Mouse (Mus musculus): ENCODE measurements around the gene Fam173b. TPM values are rescaled to one million over a fixed set of nuclear protein-coding genes. Genes with fewer than 3 reads are reported as not detected.

Gene Fam173b
- total RNA-seq, 2 experiments from 2014 or later, result 10.1 to 11.6 TPM

DNA sequence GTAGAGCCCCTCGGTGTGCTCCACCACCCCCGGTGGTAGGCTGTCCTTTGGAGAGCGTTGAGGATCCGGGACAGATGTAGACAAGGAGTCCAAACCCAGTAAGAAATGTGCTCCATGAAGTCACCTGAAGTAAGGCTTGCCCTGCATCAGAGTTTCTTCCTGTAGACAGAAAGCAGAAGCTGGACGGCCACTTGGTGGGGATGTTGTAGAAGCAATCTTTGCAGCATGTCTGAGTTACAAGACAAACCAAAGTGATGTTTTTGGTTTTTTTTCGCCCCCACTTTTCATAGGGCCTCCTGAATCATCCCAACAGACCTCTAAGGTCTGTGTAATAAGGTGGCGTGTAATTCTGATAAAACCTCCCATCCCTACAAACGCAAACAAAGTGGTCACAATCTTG lies 17.9 kb downstream of the Fam173b start:
- intact Hi-C loops (cut with DNase I), result loop anchor here (5.0 to 10.0 kb wide), 2 partner anchors 625 to 1113 kb away; partner anchors contain the start of gene Sema5a
- peak; percentile 26 to 48 for DNase-seq (ENCODE audit: low spot score in 2 of 2)

DNA sequence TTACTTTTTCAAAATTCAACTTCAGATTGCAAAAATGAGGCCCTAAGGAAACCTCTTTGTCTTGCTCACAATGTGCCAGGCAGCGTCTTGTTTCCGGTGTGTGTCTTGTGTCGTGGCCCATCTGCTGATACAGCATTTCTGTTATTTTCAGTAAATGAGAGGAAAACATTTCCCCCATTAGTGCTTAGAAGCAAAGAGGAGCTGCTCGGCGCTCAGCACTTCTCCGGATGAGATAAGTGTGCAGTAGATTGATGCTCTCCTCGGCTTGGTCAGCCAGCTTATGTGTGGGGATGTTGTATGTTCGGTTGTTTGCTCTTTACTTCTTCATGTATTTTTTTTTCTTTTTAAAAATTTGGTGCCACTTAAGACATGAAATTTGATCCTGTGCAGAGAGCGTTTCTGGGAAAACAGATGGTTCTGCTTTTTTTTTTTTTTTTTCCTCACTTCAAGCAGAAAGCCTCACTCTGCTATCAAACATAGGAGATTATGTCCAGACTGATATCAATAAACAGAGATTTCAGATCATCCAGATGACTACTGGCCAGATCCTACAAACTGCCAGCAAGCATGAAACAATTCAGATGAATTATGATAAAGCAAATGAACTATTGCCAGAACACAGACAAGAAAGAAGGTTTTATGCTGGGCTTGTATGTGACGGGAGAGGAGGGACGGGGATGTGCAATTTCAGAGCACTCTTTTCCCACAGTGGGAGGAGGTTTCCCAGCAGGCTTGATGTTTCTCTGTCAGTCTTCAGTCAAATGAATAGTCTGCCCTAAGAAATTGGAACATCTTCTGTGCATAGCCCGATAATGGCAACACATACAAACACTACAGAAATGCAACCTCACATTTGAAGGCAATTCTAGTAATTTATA lies 25.9 kb downstream of the Fam173b start:
- intact Hi-C loops (cut with DNase I), result no loop called here
- DNase-seq (ENCODE audit: low spot score in 2 of 2), result no peak

DNA sequence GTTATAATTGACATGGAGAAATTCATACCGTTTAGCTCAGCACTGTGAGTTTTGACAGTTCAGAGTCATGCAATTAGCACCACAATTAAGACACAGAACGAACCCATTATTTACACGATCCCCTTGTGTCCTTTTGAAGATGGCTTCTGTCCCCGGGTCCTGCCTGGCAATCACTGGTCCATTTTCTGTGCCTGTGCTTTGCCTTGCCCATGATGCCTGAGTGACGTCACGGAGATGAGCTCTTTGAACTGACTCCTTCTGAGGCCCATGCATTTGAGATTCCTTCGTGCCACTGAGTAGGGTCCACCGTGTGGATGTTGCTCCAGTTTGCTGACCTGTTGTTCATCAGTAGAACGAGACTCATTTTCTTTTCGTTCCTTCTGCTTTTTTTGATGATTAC lies 26.5 kb downstream of the Fam173b start:
- no peak for DNase-seq (ENCODE audit: low spot score in 2 of 2)
- intact Hi-C loops (cut with DNase I), result no loop called here

DNA sequence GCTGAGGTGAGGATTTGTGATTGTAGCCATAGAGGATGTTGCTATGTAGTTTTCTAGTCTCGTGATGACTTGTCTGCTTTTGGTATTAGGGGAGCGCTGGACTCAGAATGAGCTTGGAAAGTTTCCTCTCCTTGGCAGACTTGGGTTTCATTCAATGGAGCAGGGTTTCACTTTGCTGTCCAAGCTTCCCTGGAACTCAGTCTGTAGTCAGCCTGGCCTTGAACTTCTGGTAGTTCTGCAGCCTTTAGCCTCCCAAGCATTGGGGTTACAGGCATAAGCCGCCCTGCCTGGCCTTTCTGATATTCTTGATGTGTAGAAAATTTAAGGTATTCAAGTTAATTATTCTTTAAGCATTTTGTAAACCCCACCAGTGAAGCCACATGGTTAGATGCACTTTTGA lies 27.9 kb downstream of the Fam173b start:
- no peak for DNase-seq (ENCODE audit: low spot score in 2 of 2)
- intact Hi-C loops (cut with DNase I), result no loop called here

DNA sequence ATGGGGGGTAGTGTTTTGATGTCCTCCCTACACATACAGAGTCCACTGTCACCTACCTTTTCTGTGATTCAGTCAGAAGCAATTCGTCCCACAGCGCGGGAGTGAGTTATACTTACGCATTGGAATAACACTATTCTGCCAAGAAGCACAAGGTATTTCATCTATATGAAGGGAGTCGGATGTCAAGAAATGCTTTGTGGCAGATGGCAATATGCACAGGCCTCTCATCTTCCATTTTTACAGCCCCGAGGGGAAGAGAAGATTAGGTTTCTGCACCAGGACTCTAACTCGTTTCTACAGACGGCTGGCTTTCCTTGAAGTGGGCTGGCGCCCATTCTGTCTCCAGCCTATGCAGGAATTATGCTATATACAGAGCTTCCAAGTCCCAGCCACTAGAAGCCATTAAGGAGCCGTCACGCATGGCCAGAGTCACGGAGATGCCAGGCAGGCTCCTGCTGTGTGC lies 29.8 kb downstream of the Fam173b start:
- intact Hi-C loops (cut with DNase I), result no loop called here
- DNase-seq (ENCODE audit: low spot score in 2 of 2), result no peak

DNA sequence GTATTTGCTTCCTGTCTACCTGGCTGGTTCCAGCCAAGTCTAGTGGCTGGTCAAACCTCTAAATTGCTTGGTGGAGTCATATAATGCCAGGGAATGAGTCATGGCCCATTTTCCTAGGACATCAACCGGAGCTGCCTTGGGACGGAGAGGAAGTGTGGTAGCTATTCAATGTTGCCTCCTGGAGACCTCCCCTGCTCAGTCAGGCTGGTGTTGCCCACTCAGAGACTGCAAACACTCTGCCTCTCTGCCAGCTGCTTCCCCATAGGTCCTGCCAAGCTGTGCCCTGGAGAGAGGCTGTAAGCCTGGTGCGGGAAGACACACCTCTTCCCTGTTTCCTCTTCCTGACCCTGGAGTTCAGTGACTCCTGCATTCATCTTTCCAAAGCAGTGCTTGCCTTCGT lies 30.8 kb downstream of the Fam173b start:
- DNase-seq (ENCODE audit: low spot score in 2 of 2), result no peak
- intact Hi-C loops (cut with DNase I), result no loop called here

DNA sequence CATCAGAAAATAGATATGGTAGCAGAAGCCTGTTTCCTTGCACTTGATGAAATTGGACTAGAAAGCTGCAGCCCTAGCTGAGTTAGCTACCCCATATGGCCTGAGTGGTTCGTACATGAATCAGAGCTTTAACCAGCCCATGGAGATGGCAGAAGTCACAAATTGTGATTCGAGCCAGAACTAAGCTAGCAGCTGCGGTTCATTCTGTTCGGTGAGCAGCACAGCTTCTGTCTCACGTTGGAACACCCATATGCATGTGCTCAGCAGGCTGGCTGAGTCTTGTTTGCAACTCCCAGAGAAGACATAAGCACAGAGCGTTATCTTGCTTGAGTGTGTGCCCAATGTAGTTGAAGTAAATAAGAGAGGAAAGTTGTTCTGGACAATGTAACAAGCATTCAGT lies 32.9 kb downstream of the Fam173b start:
- DNase-seq (ENCODE audit: low spot score in 2 of 2), result peak; percentile 38 to 82
- intact Hi-C loops (cut with DNase I), result no loop called here

DNA sequence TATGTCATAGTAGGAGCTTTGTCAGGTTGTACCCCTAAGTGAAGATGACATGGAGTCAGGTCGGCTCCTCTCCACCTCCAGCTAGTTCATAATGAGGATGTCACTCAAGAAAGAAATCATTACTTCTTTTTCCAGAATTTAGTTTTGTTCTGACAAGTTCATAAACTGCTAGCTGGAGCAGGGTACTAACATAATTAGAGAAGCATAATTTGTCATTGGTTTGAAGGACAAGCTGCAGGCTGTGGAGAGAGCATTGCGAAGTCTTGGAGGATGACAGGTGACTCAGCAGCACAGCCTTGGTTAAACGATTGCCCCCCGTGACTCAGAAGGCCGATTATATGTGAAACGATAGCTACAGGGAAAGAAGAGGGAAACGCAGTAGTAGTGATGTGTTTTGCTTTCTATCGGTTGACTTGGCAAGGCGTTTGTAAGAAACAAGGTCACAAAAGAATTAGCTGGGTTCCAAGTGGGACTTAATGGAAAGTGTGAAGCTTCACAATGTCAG lies 34.5 kb downstream of the Fam173b start:
- intact Hi-C loops (cut with DNase I), result no loop called here
- no peak for DNase-seq (ENCODE audit: low spot score in 2 of 2)

DNA sequence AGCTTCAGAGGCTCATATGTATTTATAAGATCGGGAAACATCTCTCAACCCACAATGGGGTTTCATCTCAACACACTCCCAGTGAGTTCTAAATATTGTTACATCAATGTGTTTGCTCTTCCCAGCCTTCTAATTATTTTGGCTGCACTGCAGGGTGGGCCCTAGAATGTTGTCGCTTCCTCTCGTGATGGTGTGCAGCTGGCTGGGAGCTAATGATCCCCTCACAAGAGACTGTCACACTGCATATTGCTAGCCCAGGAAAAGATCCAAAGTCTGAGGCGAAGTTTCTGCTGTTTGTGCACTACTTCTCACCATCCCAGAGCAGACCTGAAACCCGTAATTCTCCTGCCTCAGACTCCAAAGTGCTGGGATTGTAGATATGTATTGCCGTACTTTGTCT lies 45.6 kb downstream of the Fam173b start:
- DNase-seq (ENCODE audit: low spot score in 2 of 2), result no peak
- intact Hi-C loops (cut with DNase I), result no loop called here

DNA sequence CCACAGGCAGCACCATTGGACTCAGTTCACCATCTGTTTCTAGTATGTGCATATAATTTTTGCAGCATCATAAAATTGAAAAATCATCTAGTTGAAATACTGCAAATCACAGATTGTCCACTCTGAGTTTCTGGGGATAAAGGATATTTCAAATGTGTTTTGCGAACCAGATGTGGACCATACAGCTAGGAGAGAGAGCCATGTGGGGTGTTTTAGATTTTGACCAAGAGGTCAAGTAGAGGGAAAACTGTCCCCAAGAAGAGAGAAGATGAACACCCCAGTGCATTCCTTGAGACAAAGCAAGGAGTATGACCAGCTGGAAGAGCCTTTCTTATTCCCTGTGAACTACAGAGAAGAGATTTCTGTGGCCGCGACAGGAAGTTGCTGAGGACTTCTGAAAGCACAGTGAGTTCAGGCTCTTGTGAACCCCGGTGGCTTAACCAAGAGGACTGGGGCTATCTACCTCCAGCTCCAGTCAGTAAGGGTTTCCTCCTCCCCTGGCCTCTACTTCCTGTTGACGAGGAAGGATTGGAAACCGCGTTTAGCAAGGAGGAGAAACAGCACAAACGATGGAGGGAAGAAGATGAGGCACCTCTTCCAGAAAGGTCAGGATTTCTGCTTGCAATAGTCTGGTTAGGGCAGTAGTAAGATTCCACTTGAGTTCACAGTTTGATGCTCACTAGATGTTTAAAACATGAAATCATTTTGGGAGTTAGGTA lies 46.4 kb downstream of the Fam173b start:
- intact Hi-C loops (cut with DNase I), result no loop called here
- DNase-seq (ENCODE audit: low spot score in 2 of 2), result no peak

DNA sequence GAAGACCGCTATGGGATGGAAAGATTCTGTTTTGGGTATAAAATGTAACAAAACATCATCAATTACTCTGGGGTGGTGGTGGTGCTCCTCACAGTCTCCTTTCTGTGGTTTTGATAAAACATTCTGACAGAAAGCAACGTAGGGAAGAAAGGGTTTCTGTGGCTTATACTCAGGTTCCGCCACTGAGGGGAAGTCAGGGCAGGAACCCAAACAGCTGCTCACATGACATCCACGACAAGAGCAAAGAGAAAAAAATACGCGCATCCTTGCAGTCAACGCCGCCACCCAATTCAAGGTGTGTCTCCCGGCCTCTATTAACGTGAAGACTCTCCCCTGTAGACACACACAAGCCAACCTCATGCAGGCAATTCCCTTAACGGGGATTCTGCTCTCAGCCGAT lies 48.0 kb downstream of the Fam173b start:
- DNase-seq (ENCODE audit: low spot score in 2 of 2), result no peak
- intact Hi-C loops (cut with DNase I), result no loop called here

DNA sequence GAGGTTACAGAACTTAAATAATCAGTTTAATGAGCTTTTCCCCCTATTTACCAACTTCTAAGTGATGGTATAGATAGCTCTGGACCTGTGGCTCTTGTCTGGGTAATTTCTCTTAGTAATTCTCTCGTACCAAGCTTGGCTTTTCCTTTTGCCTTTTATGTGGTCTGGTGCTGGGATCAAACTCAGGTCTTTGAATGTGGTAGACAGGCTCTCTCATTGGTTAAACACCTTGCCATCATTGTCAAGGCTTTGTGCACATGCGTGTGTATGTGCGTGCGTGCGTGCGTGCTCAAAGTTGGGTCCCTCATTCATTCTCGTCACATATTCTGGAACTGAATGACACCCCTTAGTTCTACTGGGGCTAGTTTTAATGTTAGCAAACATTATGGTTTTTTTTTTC lies 49.2 kb downstream of the Fam173b start:
- DNase-seq (ENCODE audit: low spot score in 2 of 2), result no peak
- intact Hi-C loops (cut with DNase I), result no loop called here

DNA sequence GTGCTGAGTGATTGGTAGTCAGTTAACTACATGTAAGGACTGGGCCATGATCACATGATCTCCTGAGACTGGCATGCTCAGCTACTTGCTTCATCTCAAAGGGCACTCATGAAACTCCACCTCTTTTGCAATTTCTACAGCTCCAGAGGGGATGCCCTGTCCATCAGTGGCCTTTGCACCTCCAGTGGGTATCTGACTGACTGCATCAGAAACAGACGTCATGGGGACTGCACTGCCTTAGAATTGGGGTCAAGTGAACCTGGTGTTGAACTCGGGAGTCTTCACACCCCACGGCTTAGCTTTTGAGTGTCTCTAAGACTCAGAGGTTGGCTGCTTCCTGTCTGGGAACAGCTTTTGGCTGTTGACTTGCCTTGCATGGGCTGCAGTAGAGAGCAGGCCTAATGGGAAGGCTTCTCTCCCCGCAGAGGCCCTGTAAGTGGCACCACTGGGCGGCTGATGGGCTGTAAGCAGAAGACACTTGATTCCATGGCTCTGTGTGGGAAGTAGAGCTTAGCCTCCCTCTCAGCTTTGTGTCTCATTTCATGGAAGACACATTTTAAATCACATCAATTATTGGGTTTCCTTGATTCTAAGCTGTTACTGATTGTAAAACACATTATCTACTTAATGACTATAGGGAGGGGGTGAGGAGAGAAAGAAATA lies 58.6 kb downstream of the Fam173b start:
- intact Hi-C loops (cut with DNase I), result no loop called here
- DNase-seq (ENCODE audit: low spot score in 2 of 2), result no peak

DNA sequence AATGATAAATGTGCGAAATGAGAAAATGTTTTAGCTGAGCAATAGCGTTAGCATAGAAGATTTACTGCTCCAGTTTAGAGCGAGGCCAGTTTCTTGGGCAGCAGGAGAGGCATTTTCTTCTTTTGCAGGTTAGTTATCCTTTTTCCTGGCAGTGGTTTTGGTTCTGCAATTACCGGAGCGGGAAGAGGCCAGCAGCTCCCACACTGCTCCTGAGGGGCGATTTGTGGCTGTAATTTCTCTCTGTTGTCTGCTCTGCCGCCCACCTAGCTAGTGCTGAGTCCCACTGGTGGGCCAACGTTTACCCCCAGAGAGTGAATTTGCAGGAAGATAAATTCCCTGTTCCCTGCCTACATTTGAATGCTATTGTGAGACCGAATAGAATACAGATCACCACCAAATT lies 59.2 kb downstream of the Fam173b start:
- intact Hi-C loops (cut with DNase I), result no loop called here
- DNase-seq (ENCODE audit: low spot score in 2 of 2), result no peak

DNA sequence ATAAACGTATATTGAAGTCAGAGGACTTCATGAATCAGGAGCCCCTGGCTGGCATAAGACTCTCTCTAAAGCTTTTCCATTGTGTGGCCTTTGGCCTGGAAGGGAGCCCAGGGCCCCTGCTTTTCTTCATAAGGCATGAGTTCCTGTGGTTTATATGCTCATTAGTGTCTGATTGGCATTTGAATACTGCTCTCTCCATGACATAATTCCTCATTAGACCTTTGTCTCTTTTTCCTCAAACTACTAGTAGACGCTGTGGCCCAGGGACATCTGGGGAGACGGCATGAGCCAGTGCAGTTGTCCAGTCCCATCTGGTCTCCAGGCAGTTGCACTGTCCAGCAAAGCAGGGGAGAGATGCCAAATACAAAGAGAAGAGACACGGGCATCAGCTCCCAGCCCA lies 60.1 kb downstream of the Fam173b start:
- DNase-seq (ENCODE audit: low spot score in 2 of 2), result no peak
- intact Hi-C loops (cut with DNase I), result no loop called here

DNA sequence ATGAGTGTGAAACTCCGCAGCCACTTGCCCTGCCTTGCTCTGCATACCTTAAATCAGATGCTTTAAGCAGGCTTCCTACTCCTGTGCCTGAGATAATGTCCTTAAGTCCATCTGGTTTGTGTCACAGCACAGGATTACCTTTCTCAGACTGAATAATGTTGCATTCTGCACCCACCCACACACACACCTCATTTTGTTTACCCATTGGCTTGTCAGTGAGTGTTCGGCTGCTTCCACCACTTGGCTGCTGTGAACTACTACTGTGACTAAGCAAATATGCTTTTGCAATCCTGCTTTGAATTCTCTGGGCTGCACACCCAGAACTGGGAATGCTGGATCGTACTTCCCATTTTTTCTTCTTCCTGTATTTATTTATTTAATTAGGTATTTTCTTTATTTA lies 61.4 kb downstream of the Fam173b start:
- DNase-seq (ENCODE audit: low spot score in 2 of 2), result peak in 1 of 2 experiments; percentile 9
- intact Hi-C loops (cut with DNase I), result no loop called here
